ENCODE assay signal across 10 mouse cellular contexts in the genomic region with DNA sequence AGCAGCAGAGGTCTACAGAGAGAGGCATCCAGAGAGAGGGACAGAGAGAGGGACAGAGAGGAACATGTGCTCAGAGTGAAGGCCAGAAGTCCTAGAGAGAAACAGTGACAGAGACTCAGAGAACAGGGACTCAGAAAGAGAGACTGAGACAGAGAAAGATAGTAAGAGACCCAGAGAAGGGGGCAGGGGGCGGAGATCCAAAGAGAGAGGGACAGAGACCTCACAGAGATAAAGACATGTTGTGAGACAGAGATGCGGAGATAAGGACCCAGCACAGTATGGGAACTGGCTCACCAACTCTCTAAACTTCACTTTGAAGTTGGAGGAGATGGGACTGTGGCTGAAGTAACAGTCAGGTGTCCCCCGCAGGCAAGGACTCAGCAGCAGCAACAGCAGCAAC. TPM values are rescaled to one million over a fixed set of nuclear protein-coding genes. Genes with fewer than 3 reads are reported as not detected.
DNase-seq lines count a peak whose midpoint lies in the region; ATAC-seq and TF ChIP-seq lines count a peak whose summit lies in the region.
"Had no signal": no experiment of that assay in that cellular context is flagged by ENCODE, and none has a peak within 500 bp of the region (broad histone marks: within the 10 kb centered on the region; RNA-seq: fewer than 3 reads in every experiment).

No protein-coding gene starts in this region.

- in situ Hi-C loops in CH12.LX (cut with MboI; ENCODE audit: low pct_ligation_motif_present, low pct_unique_long_range_greater_than_20kb, low sequenced_read_pairs), result no loop called here

- H3K9me3 ChIP-seq in heart, embryonic 15.5 days (replicated peaks), result no peaks in the 10 kb centered on the region
- H3K9me3 ChIP-seq in CH12.LX (replicated peaks; ENCODE audit: low read length), result peaks cover 3% of the 10 kb centered on the region
- H3K9me3 ChIP-seq in erythroblast, embryonic 14.5 days (ENCODE audit: control insufficient read depth, low read length), result no peaks in the 10 kb centered on the region; the same call in 1 of the 2 replicates
- H3K9me3 ChIP-seq in liver, embryonic 11.5 days (ENCODE audit: control insufficient read depth, low read length), result no peaks in the 10 kb centered on the region

- 69% methylated on average over 3 of the region's 3 CpGs for WGBS in heart, embryonic 15.5 days
- 36% methylated on average over 3 of the region's 3 CpGs for WGBS in liver, embryonic 11.5 days

- no peaks in the 10 kb centered on the region for H3K79me2 ChIP-seq in CH12.LX (replicated peaks; ENCODE audit: control insufficient read depth, extremely low read depth, insufficient read depth, poor library complexity, severe bottlenecking)

- TF ChIP-seq RAD21 in CH12.LX (IDR thresholded peaks at IDR 0.05; ENCODE audit: low read depth, low read length), result no peak

- H3K9ac ChIP-seq in heart, embryonic 15.5 days, result no peak overlapping the region
- peak overlapping the region; percentile 86; the same call in 1 of the 2 replicates for H3K9ac ChIP-seq in CH12.LX (ENCODE audit: insufficient read depth, low read depth)
- H3K9ac ChIP-seq in liver, embryonic 11.5 days (ENCODE audit: low read depth, low read length), result peak overlapping the region; percentile 74

- H3K27me3 ChIP-seq in heart, embryonic 15.5 days, result no peaks in the 10 kb centered on the region
- H3K27me3 ChIP-seq in CH12.LX (replicated peaks), result no peaks in the 10 kb centered on the region
- H3K27me3 ChIP-seq in erythroblast, embryonic 14.5 days (ENCODE audit: control insufficient read depth), result no peaks in the 10 kb centered on the region
- H3K27me3 ChIP-seq in liver, embryonic 11.5 days (replicated peaks; ENCODE audit: control insufficient read depth, insufficient read depth, low read length), result no peaks in the 10 kb centered on the region
- H3K27me3 ChIP-seq: Patski had no signal

- no peak for TF ChIP-seq CTCF in CH12.LX (conservative IDR thresholded peaks at IDR 0.05 in 1 of 2, IDR thresholded peaks at IDR 0.05 in 1 of 2; ENCODE audit: low read depth in 2 of 2, low read length in 2 of 2)

- no peak for TF ChIP-seq EP300 in CH12.LX (IDR thresholded peaks at IDR 0.05; ENCODE audit: low read length)

- dilution Hi-C loops in CH12.LX (cut with MboI; ENCODE audit: extremely low pct_ligation_motif_present, extremely low pct_unique_long_range_greater_than_20kb, low sequenced_read_pairs), result no loop called here

- H3K27ac ChIP-seq in heart, embryonic 15.5 days, result no peak overlapping the region
- no peak overlapping the region for H3K27ac ChIP-seq in CH12.LX (ENCODE audit: insufficient read depth, low read depth)
- peak overlapping the region; percentile 89 for H3K27ac ChIP-seq in liver, embryonic 11.5 days (ENCODE audit: low read depth, low read length)

- H3K36me3 ChIP-seq in heart, embryonic 15.5 days, result no peaks in the 10 kb centered on the region
- peaks cover 0 to 26% of the 10 kb centered on the region in 2 experiments for H3K36me3 ChIP-seq in CH12.LX (replicated peaks in 1 of 2; ENCODE audit: control insufficient read depth in 1 of 2, insufficient read depth in 1 of 2, low read length in 1 of 2)
- peaks cover 18% of the 10 kb centered on the region for H3K36me3 ChIP-seq in erythroblast, embryonic 14.5 days (ENCODE audit: control insufficient read depth)
- H3K36me3 ChIP-seq in liver, embryonic 11.5 days (ENCODE audit: control insufficient read depth, insufficient read depth, low read length), result no peaks in the 10 kb centered on the region

- H3K4me3 ChIP-seq in heart, embryonic 15.5 days, result peak overlapping the region; percentile 59
- peak overlapping the region; percentile 37 to 76 (median 67) for H3K4me3 ChIP-seq in CH12.LX (replicated peaks in 1 of 3; ENCODE audit: low read depth in 2 of 3, low read length in 2 of 3, poor library complexity in 1 of 3)
- H3K4me3 ChIP-seq in erythroblast, embryonic 14.5 days (replicated peaks), result peak overlapping the region; percentile 76
- peak overlapping the region; percentile 69 for H3K4me3 ChIP-seq in liver, embryonic 11.5 days (ENCODE audit: low read depth, low read length)

- no peak for DNase-seq in heart, postnatal 4 days
- no peak for DNase-seq in CH12.LX (ENCODE audit: extremely low read depth)
- no peak for DNase-seq in liver, embryonic 11.5 days (ENCODE audit: low spot score)
- DNase-seq in embryo, embryonic 10.5 days (ENCODE audit: low spot score), result no peak
- DNase-seq in Muller cell, postnatal 12 days (ENCODE audit: inconsistent ontology term), result no peak

- no peak for ATAC-seq in heart, embryonic 15.5 days (replicated peaks; ENCODE audit: insufficient number of reproducible peaks, insufficient read depth, low FRiP score, low read depth)
- no peak; the same call in 1 of the 2 replicates for ATAC-seq in liver, embryonic 11.5 days (replicated peaks; ENCODE audit: low FRiP score)
- no peak for ATAC-seq in inflammation-experienced regulatory T-cells, adult 6 months

- peak overlapping the region; percentile 78 for H3K4me2 ChIP-seq in heart, embryonic 15.5 days
- peak overlapping the region; percentile 72 for H3K4me2 ChIP-seq in CH12.LX (ENCODE audit: insufficient read depth, low read depth, poor library complexity, severe bottlenecking)
- peak overlapping the region; percentile 86 for H3K4me2 ChIP-seq in liver, embryonic 11.5 days

- no peak for TF ChIP-seq POLR2A in CH12.LX (IDR thresholded peaks at IDR 0.05; ENCODE audit: low read depth, low read length)

- H3K4me1 ChIP-seq in heart, embryonic 15.5 days (replicated peaks), result peaks cover 20% of the 10 kb centered on the region
- H3K4me1 ChIP-seq in CH12.LX (ENCODE audit: control insufficient read depth in 1 of 2, insufficient read depth in 2 of 2), result peaks cover 5 to 25% of the 10 kb centered on the region in 2 experiments
- H3K4me1 ChIP-seq in erythroblast, embryonic 14.5 days (ENCODE audit: control insufficient read depth), result peaks cover 72% of the 10 kb centered on the region
- peaks cover 36% of the 10 kb centered on the region for H3K4me1 ChIP-seq in liver, embryonic 11.5 days (replicated peaks; ENCODE audit: control insufficient read depth, insufficient read depth, low read length)

TF ChIP-seq in CH12.LX, 34 proteins besides CTCF, POLR2A, EP300 and RAD21 (continues in another document):
- no peak for TF ChIP-seq ELF1 (IDR thresholded peaks at IDR 0.05; ENCODE audit: low read depth, low read length)
- no peak for TF ChIP-seq MEF2A (IDR thresholded peaks at IDR 0.05; ENCODE audit: borderline replicate concordance, low read depth, low read length)
- no peak for TF ChIP-seq GABPA (IDR thresholded peaks at IDR 0.05; ENCODE audit: insufficient replicate concordance, low read depth, low read length)
- no peak for TF ChIP-seq NELFE (IDR thresholded peaks at IDR 0.05; ENCODE audit: low read depth, low read length)
- TF ChIP-seq TCF12 (IDR thresholded peaks at IDR 0.05; ENCODE audit: low read depth, low read length), result no peak

RNA-seq across cellular contexts. Expression of a gene that starts 0.7 kb away (rescaled TPM):
- 0.22 TPM in 1 of 2 replicates, not detected in the other for polyA plus RNA-seq in heart, embryonic 15.5 days (2015; fragmentation: Nextera tagmentation; extraction: Ambion mirVana)
- total RNA-seq in heart, postnatal 4 days (2021), result not detected
- total RNA-seq in CH12.LX (2012; rRNA removed) (1.3 and 2.2 TPM in 2 replicates), CH12.LX (2014; rRNA removed) (not detected in 2 replicates)
- 1.4 TPM in 1 of 2 replicates, not detected in the other for polyA plus RNA-seq in CH12.LX (2012; ENCODE audit: insufficient read length, low read depth)
- not detected in 2 replicates for polyA plus RNA-seq in erythroblast, embryonic 14.5 days (2012)
- 0.41 and 1.1 TPM in 2 replicates for polyA plus RNA-seq in liver, embryonic 11.5 days (2014; fragmentation: Nextera tagmentation; extraction: Ambion mirVana)
- polyA plus RNA-seq in inflammation-experienced regulatory T-cells, adult 6 months (2017; shearing (Covaris generic)), result 1 to 10 TPM; 1.4 to 2.4 (median 1.6) TPM
- total RNA-seq: left cerebral cortex, postnatal 10 days had no signal
- polyA plus RNA-seq: Patski had no signal

RNA-seq across cellular contexts. Expression of a gene that starts 0.9 kb away (rescaled TPM):
- 1.5 and 2.2 TPM in 2 replicates for polyA plus RNA-seq in heart, embryonic 15.5 days (2015; fragmentation: Nextera tagmentation; extraction: Ambion mirVana)
- 1 to 10 TPM; 1.5 to 2.1 TPM for total RNA-seq in heart, postnatal 4 days (2021)
- 4.0 and 4.9 TPM in 2 replicates for total RNA-seq in CH12.LX (2012; rRNA removed)
- total RNA-seq in CH12.LX (2014; rRNA removed), result 4.3 and 4.6 TPM in 2 replicates
- 11.4 and 14.9 TPM in 2 replicates for polyA plus RNA-seq in CH12.LX (2012; ENCODE audit: insufficient read length, low read depth)
- polyA plus RNA-seq in erythroblast, embryonic 14.5 days (2012), result 1.7 TPM in 2 replicates
- polyA plus RNA-seq in liver, embryonic 11.5 days (2014; fragmentation: Nextera tagmentation; extraction: Ambion mirVana), result 9.7 and 10.5 TPM in 2 replicates
- 100 to 1,000 TPM in 1 of 3 experiments, 10 to 100 TPM in 2; 70.2 to 108 (median 97.6) TPM for polyA plus RNA-seq in inflammation-experienced regulatory T-cells, adult 6 months (2017; shearing (Covaris generic))

RNA-seq across cellular contexts. Expression of a gene that starts 6.8 kb away (rescaled TPM):
- 697 and 762 TPM in 2 replicates for polyA plus RNA-seq in heart, embryonic 15.5 days (2015; fragmentation: Nextera tagmentation; extraction: Ambion mirVana)
- 1,000 to 10,000 TPM; 1,039 to 1,207 TPM for total RNA-seq in heart, postnatal 4 days (2021)
- total RNA-seq in CH12.LX (2012; rRNA removed) (5,043 and 5,211 TPM in 2 replicates), CH12.LX (2014; rRNA removed) (2,822 and 2,851 TPM in 2 replicates)
- 4,154 and 5,174 TPM in 2 replicates for polyA plus RNA-seq in CH12.LX (2012; ENCODE audit: insufficient read length, low read depth)
- 438 and 543 TPM in 2 replicates for polyA plus RNA-seq in erythroblast, embryonic 14.5 days (2012)
- polyA plus RNA-seq in liver, embryonic 11.5 days (2014; fragmentation: Nextera tagmentation; extraction: Ambion mirVana), result 1,710 and 1,879 TPM in 2 replicates
- polyA plus RNA-seq in inflammation-experienced regulatory T-cells, adult 6 months (2017; shearing (Covaris generic)), result 1,000 to 10,000 TPM; 6,216 to 8,178 (median 7,568) TPM

RNA-seq across cellular contexts. Expression of a gene that starts 11.1 kb away (rescaled TPM):
- 794 and 808 TPM in 2 replicates for polyA plus RNA-seq in heart, embryonic 15.5 days (2015; fragmentation: Nextera tagmentation; extraction: Ambion mirVana)
- 100 to 1,000 TPM; 846 to 864 TPM for total RNA-seq in heart, postnatal 4 days (2021)
- total RNA-seq in CH12.LX (2012; rRNA removed) (1,839 and 2,104 TPM in 2 replicates), CH12.LX (2014; rRNA removed) (898 and 923 TPM in 2 replicates)
- 1,465 and 1,699 TPM in 2 replicates for polyA plus RNA-seq in CH12.LX (2012; ENCODE audit: insufficient read length, low read depth)
- polyA plus RNA-seq in erythroblast, embryonic 14.5 days (2012), result 22.2 and 23.5 TPM in 2 replicates
- 2,085 and 2,209 TPM in 2 replicates for polyA plus RNA-seq in liver, embryonic 11.5 days (2014; fragmentation: Nextera tagmentation; extraction: Ambion mirVana)
- polyA plus RNA-seq in inflammation-experienced regulatory T-cells, adult 6 months (2017; shearing (Covaris generic)), result 1,000 to 10,000 TPM; 3,557 to 4,924 (median 4,468) TPM

RNA-seq across cellular contexts. Expression of a gene that starts 18.7 kb away (rescaled TPM):
- 76.5 and 77.3 TPM in 2 replicates for polyA plus RNA-seq in heart, embryonic 15.5 days (2015; fragmentation: Nextera tagmentation; extraction: Ambion mirVana)
- total RNA-seq in heart, postnatal 4 days (2021), result 10 to 100 TPM; 58.5 to 67.0 TPM
- 69.3 and 74.1 TPM in 2 replicates for total RNA-seq in CH12.LX (2012; rRNA removed)
- 37.2 and 37.4 TPM in 2 replicates for total RNA-seq in CH12.LX (2014; rRNA removed)
- 44.6 and 50.3 TPM in 2 replicates for polyA plus RNA-seq in CH12.LX (2012; ENCODE audit: insufficient read length, low read depth)
- polyA plus RNA-seq in erythroblast, embryonic 14.5 days (2012), result 6.2 and 7.2 TPM in 2 replicates
- polyA plus RNA-seq in liver, embryonic 11.5 days (2014; fragmentation: Nextera tagmentation; extraction: Ambion mirVana), result 86.2 and 87.7 TPM in 2 replicates
- polyA plus RNA-seq in inflammation-experienced regulatory T-cells, adult 6 months (2017; shearing (Covaris generic)), result 10 to 100 TPM; 42.9 to 50.6 (median 50.5) TPM
